Mouse (Mus musculus) adipocyte (in vitro differentiated cells): ENCODE measurements around the gene Naa11.

ENCODE experiments used
- DNase-seq: peaks from one replicate; pipeline ENCODE4 v3.0.0-alpha.2; 2016; ENCODE audit warnings: low spot score

Naa11 gene

GRCm38 (mm10) chr5:97345129-97345528 lies 47.0 kb downstream of the Naa11 start:
- DNase-seq, result no peak

DNA sequence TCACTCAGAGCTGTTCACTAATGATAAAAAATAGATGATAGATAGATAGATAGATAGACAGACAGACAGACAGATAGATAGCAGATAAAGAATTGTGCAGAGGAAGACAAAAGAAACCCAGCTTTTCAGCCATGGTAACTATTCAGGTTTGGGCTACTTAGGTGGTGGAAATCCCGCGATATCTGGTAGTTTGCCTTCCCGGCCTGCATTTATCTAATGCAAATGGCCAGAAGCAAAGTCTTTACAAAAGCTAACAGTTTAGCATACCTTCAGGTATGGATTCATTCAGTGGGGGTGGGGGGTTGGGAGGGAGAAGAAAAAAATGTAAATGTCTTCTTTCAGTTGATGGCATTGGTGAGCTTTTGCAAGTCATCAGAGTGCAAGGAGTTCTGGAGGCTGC lies 48.0 kb downstream of the Naa11 start:
- no peak for DNase-seq

DNA sequence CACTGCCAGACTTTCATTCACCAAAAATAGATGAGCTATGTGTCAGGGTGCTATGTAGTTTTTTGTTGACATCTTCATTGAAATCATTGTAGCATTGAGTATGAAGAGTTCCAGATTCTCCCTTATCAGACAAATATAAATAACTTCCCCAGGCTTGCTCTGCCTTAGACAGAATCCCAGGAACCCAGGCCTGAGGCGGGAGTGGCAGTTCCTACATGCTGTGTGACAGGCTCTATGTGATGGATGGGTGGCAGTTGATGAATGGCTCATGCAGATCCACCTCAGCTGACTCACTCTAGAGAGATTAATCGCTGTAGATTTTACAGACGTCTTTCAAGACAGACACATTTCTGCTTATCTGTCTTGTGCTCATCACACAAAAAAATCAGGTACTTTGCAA lies 57.4 kb downstream of the Naa11 start:
- DNase-seq, result no peak
